Mouse (Mus musculus) spleen, adult 2 months (tissue): ENCODE measurements around the gene Plet1. TPM values are rescaled to one million over a fixed set of nuclear protein-coding genes. Genes with fewer than 3 reads are reported as not detected.

ENCODE experiments used
- DNase-seq, 2 experiments: peaks; one replicate each; pipeline versions ENCODE4 v3.0.0 to v3.0.0-alpha.2; 2012 to 2021; ENCODE audit warnings: low spot score in 2 of 2, low read depth in 1 of 2
- H3K27ac ChIP-seq: fragments of 200-500 bp; 2 replicates; pipeline ENCODE4 v1.5.1; 2012; ENCODE audit warnings: low read length, inconsistent platforms; ENCODE audit not compliant: insufficient read depth
- H3K27me3 ChIP-seq: fragments of 200-500 bp; 2 replicates; pipeline ENCODE4 v1.6.1; 2012; ENCODE audit warnings: mild to moderate bottlenecking, moderate library complexity, low read length, inconsistent platforms; ENCODE audit not compliant: control insufficient read depth, insufficient read depth
- H3K36me3 ChIP-seq: fragments of 200-500 bp; 2 replicates; pipeline ENCODE4 v1.6.1; 2012; ENCODE audit warnings: mild to moderate bottlenecking, low read length, inconsistent platforms; ENCODE audit not compliant: control insufficient read depth, insufficient read depth
- H3K4me1 ChIP-seq: fragments of 200-500 bp; 2 replicates; pipeline ENCODE4 v1.6.1; 2011; ENCODE audit warnings: inconsistent platforms; ENCODE audit not compliant: control insufficient read depth, insufficient read depth, insufficient read length
- H3K4me3 ChIP-seq: fragments of 200-500 bp; 2 replicates; pipeline ENCODE4 v1.5.1; 2011; ENCODE audit warnings: mild to moderate bottlenecking, inconsistent platforms; ENCODE audit not compliant: insufficient read depth, insufficient read length; ENCODE audit errors: extremely low read depth
- CTCF ChIP-seq: fragments of 200-500 bp; IDR thresholded peaks from 2 replicates; pipeline ENCODE4 v1.5.1; 2011; ENCODE audit warnings: mild to moderate bottlenecking, inconsistent platforms; ENCODE audit not compliant: insufficient read depth, insufficient read length, insufficient replicate concordance; ENCODE audit errors: extremely low read depth
- POLR2A ChIP-seq: fragments of 200-500 bp; IDR thresholded peaks from 2 replicates; pipeline ENCODE4 v1.6.1; 2011; ENCODE audit warnings: low read depth, low read length, inconsistent platforms
- WGBS: fragments of 180-500 bp; shearing (Covaris S2); methylation state at CpG from one replicate; pipeline ENCODE4 v1.1.7; 2018; 5-methylcytosine and 5-hydroxymethylcytosine counted together
- polyA plus RNA-seq: library from polyadenylated mRNA; depleted of rRNA; stranded (reverse); fragments of >200 nt; gene quantifications from 2 replicates; pipeline ENCODE4 v1.2.3, GENCODE M21; 2012

The Plet1 gene
- polyA plus RNA-seq, 1 experiment = 0.14 TPM

DNA sequence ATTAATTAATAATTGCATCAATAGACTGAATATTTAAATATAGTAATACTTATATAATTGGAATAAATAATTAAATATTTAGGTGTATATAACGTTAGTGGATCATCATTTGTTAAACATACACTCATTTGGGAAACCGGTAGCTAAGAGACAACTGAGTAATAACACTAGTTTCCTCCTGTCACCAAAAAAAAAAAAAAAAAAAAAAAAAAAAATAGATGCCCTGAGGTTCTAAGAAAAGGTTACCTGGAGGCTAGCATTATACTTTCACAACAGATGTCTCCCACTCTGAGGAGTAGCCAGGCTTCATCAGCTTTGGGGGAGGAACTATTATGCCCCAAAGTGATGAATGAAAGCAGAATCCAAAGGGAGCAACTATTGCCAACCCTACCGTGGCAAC lies 5.5 kb downstream of the Plet1 start:
- Histone ChIP-seq H3K4me1 (peaks cover 3% of the 10 kb centered on the region; the same call in 1 of the 2 replicates), H3K27me3 (no peaks in the 10 kb centered on the region), H3K27ac (no peak overlapping the region), H3K4me3 (no peak overlapping the region), H3K36me3 (no peaks in the 10 kb centered on the region)
- WGBS = 80% methylated on average over 3 of the region's 3 CpGs
- TF ChIP-seq CTCF (no peak), POLR2A (no peak)
- no peak for DNase-seq

DNA sequence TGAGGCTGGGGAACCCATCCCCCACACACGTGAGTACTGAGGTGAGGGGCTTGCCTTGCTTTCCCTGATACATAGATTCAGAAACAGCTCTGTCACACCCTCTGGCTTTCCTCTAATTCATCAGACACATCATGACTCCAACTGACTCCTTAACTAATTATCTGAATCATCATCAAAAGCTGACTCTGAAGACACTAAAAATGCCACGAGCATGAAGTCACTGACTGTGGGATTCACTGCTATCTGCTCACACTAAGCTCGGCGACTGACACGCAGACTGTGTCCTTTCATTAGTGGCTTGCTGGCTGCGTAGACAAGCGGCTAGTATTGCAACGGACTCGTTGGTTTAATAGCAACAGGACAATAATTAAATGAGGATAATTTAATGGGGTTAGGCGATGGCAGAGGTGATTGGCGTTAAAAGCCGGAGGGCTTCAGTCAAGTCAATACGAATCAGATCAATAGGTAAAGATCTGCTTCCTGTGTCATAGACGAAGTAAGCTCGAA lies 6.2 kb downstream of the Plet1 start:
- Histone ChIP-seq H3K27me3 (no peaks in the 10 kb centered on the region), H3K36me3 (no peaks in the 10 kb centered on the region), H3K4me3 (no peak overlapping the region), H3K27ac (no peak overlapping the region), H3K4me1 (peaks cover 3% of the 10 kb centered on the region; the same call in 1 of the 2 replicates)
- TF ChIP-seq POLR2A (no peak), CTCF (no peak)
- 79% methylated on average over 15 of the region's 15 CpGs for WGBS
- no peak for DNase-seq

DNA sequence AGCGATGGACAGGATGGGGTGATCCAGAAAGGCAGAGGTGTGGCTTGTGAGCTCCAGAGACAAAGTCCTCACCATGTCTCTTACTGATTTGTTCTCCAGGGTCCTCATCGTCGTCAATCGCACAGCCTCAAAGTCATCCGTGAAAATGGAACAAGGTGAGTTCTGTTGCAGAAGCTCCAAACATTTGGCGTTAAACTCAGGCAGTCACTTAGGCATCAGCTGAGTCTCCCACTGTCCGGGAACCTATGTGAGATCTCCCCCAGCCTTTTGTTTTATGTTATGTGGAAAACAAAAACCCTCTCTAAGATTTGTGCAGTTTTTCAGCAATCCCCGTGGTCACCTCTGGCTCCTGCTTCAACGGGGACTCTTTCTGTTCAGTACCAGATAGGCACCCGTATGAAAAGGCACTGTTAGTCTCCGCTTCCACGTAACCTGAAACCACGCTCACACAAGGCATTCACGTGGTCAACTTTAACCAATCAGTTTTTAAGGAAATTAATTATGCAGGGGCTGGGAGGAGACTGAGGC lies 6.7 kb downstream of the Plet1 start:
- DNase-seq = no peak
- H3K4me1 ChIP-seq = peaks cover 3% of the 10 kb centered on the region; the same call in 1 of the 2 replicates
- H3K36me3 ChIP-seq = no peaks in the 10 kb centered on the region
- H3K27ac ChIP-seq = no peak overlapping the region
- peak overlapping the region; percentile 0; the same call in 1 of the 2 replicates for H3K4me3 ChIP-seq
- TF ChIP-seq POLR2A (no peak), CTCF (no peak)
- WGBS = 33% methylated on average over 14 of the region's 14 CpGs
- H3K27me3 ChIP-seq = no peaks in the 10 kb centered on the region

DNA sequence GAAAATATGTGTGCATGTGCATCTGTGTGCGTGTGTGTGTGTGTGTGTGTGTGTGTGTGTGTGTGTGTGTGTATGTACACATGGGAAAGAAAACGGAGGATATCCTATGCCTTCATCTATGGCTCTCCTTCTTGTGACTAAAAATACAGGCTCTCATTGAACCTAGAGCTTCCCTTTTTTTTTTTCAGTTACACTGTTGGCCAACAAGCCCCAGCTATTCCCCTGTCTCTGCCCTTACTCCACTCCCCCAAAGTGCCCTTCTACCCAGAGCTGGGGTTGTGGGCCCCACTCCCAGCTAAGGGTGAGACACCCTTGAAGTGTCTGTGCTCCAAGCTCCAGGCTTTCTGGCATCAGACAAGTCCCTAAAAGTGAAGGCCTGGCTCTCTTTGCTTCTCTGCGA lies 8.6 kb downstream of the Plet1 start:
- Histone ChIP-seq H3K4me1 (peaks cover 3% of the 10 kb centered on the region; the same call in 1 of the 2 replicates), H3K4me3 (no peak overlapping the region), H3K27me3 (no peaks in the 10 kb centered on the region), H3K36me3 (no peaks in the 10 kb centered on the region), H3K27ac (no peak overlapping the region)
- WGBS = 57% methylated on average over 3 of the region's 3 CpGs
- no peak for DNase-seq
- TF ChIP-seq POLR2A (no peak), CTCF (no peak)

DNA sequence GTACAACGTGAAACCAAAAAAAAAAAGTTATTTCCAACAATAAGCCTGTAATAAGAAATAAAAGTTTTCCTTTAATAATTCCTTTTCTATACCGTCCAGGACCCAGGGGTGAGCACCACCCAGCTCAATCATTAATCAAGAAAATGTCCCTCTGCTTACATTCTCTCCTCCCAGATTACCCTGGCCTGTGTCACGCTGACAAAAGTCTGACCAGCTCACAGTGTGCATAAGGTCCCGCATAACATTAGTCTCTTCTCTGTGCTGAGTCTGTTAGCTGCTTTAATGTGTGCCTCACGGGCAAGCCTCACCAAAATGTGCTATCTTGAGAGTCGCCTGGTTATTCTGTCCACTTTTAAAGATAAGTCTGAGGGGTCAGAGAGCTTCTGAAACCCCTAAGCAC lies 11.1 kb downstream of the Plet1 start:
- TF ChIP-seq POLR2A (no peak), CTCF (no peak)
- Histone ChIP-seq H3K4me3 (no peak overlapping the region), H3K36me3 (no peaks in the 10 kb centered on the region), H3K27me3 (no peaks in the 10 kb centered on the region), H3K27ac (no peak overlapping the region), H3K4me1 (no peaks in the 10 kb centered on the region)
- 89% methylated on average over 6 of the region's 6 CpGs for WGBS
- DNase-seq = no peak

DNA sequence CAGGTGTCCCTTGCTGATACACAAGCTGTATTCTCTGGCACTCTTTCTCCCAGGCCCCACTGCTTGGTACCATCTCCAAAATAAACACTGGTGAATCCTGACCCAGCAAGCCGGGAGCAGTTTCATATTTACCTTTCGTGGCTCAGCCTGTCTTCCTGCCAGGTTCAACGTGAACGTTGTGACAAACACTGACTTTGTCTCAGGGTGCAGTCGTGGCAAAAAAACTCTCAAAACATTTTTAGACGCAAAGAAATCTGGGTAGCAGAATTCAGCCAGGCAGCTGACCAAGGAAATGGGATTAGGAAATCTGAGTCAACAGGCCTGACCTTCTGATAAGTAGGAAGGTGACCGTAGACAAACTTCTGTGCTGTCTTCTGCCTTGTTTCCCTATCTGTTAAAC lies 13.2 kb downstream of the Plet1 start:
- no peak for DNase-seq
- no peak for TF ChIP-seq CTCF
- no peak for TF ChIP-seq POLR2A
- Histone ChIP-seq H3K4me1 (no peaks in the 10 kb centered on the region), H3K27me3 (no peaks in the 10 kb centered on the region), H3K27ac (no peak overlapping the region), H3K4me3 (no peak overlapping the region), H3K36me3 (no peaks in the 10 kb centered on the region)
- 70% methylated on average over 7 of the region's 7 CpGs for WGBS

DNA sequence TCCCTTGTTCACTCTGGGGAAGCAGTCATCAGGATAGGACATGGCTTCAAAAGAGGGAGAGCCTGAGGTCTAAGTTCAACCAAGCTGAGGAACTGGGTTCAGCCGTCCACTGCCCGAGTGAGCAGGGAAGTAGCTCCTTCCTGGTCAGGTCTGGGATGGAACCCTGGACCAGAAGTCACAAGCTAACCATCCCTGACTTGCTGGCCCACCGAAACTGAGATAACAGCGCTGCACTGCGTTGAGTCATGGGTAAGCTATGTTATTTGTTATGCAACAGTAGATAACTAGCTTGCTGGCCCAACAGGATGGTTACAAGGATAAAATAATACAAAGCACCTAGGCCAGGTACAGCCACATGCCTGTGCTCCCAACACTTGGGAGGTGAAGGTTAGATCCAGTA lies 21.1 kb downstream of the Plet1 start:
- H3K27me3 ChIP-seq = no peaks in the 10 kb centered on the region
- WGBS = 87% methylated on average over 5 of the region's 5 CpGs
- no peak overlapping the region for H3K4me3 ChIP-seq
- no peak for DNase-seq
- no peak overlapping the region for H3K27ac ChIP-seq
- no peaks in the 10 kb centered on the region for H3K36me3 ChIP-seq
- TF ChIP-seq POLR2A (no peak), CTCF (no peak)
- H3K4me1 ChIP-seq = no peaks in the 10 kb centered on the region
